Mouse (Mus musculus) cortical plate, adult 2 months (tissue): ENCODE results near the gene AI854703.

Experiments
- CTCF ChIP-seq: fragments of 200-500 bp; IDR thresholded peaks from 2 replicates; pipeline ENCODE4 v1.5.1; 2011; ENCODE audit warnings: mild to moderate bottlenecking, control low read depth, low read length; ENCODE audit not compliant: insufficient read depth; ENCODE audit errors: extremely low read depth
- POLR2A ChIP-seq: fragments of 200-500 bp; IDR thresholded peaks from 2 replicates; pipeline ENCODE4 v1.6.1; 2011; ENCODE audit warnings: mild to moderate bottlenecking, low read length, control low read depth; ENCODE audit not compliant: insufficient read depth; ENCODE audit errors: extremely low read depth

- TF ChIP-seq CTCF = no peak
- TF ChIP-seq POLR2A = no peak
Observed at GRCm38 (mm10) chr6:48614756-48615155, 11.8 kb upstream of the AI854703 start.
